Mouse (Mus musculus): ENCODE measurements around the gene Olfr1252. TPM values are rescaled to one million over a fixed set of nuclear protein-coding genes. Genes with fewer than 3 reads are reported as not detected.

Gene Olfr1252
- polyA plus RNA-seq (2012; rRNA removed; ENCODE audit: low replicate concordance), result not detected in 2 replicates

DNA sequence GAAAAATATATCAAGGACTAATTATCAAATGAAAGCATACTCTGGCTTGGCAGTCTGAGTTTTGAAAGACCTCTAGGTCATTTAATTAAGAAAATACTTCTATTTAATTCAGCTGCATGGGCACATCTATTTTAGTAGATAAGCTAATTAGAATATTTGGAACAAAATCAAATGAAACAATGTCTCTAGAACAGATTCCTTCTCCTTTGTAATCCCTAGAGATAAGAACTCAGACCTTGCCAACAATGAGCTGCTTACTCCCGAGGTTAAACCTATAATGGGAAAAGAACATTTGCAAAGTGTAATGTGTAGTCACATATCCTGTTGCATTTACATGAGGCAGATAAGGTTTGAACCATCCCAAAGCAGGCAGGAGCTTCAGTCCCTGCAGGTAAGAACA is at the start of gene Olfr1252:
Olfr1252 (minus strand) TSS at position 101 of the 400 bp plus-strand sequence.

DNA sequence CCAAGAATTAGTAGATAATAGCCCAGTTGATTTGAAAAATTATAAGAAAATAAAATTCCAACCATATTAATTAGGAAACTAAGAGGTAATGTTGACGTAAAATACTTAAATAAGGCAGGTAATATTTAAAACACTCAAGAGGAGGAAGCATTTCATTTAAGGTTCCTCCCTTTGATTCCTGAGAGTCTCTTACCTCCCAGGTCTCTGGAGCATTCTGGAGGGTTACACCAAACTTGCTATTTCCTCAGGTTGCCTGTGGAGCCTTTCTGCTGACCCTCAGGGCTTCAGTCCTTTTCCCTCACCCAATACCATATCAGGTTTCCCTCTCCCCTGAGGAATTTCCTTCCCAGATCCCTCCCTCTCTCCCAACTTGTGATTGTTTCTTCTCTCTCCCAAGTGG is 32.2 kb upstream of the Olfr1252 start, which contains the start of gene Olfr1253:
Olfr1253 (minus strand) TSS at position 101 of the 400 bp plus-strand sequence.

DNA sequence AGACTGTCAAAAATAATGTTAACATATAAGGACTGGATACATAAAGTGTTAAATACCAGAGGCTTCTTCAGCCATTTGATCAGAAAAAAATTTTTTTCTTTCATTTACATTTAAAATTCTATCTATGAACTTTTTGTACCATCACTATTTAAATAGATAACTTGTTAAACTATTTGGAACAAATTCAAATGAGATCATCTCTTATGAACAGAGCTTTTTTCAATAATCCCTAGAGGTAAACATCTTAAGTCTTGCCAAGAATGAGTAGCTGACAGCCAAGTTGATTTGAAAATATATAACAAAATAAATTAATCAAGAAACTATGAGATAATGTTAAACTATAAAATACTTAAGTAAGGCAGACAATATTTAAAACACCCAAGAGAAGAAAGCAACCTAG is 53.0 kb downstream of the Olfr1252 start, which contains the start of gene Olfr1251:
Olfr1251 (minus strand) TSS at position 101 of the 400 bp plus-strand sequence.

Other genes starting within 250 kb of the Olfr1252 start
- gene Olfr1241, start 237.9 kb downstream of the Olfr1252 start, polyA plus RNA-seq (2012; rRNA removed; ENCODE audit: low replicate concordance), result not detected in 2 replicates
- gene Olfr1242, start 226.7 kb downstream of the Olfr1252 start, polyA plus RNA-seq (2012; rRNA removed; ENCODE audit: low replicate concordance), result not detected in 2 replicates
- gene Olfr1243, start 193.5 kb downstream of the Olfr1252 start, polyA plus RNA-seq (2012; rRNA removed; ENCODE audit: low replicate concordance), result not detected in 2 replicates
- not detected in 2 replicates for gene Olfr1245, start 146.6 kb downstream of the Olfr1252 start, polyA plus RNA-seq (2012; rRNA removed; ENCODE audit: low replicate concordance)
- gene Olfr1246, start 131.9 kb downstream of the Olfr1252 start, polyA plus RNA-seq (2012; rRNA removed; ENCODE audit: low replicate concordance), result not detected in 2 replicates
- not detected in 2 replicates for gene Olfr1247, start 110.9 kb downstream of the Olfr1252 start, polyA plus RNA-seq (2012; rRNA removed; ENCODE audit: low replicate concordance)
- not detected in 2 replicates for gene Olfr1248, start 106.8 kb downstream of the Olfr1252 start, polyA plus RNA-seq (2012; rRNA removed; ENCODE audit: low replicate concordance)
- not detected in 2 replicates for gene Olfr1249, start 90.0 kb downstream of the Olfr1252 start, polyA plus RNA-seq (2012; rRNA removed; ENCODE audit: low replicate concordance)
- not detected in 2 replicates for gene Olfr1250, start 63.5 kb downstream of the Olfr1252 start, polyA plus RNA-seq (2012; rRNA removed; ENCODE audit: low replicate concordance)
- not detected in 2 replicates for gene Olfr1251, start 53.1 kb downstream of the Olfr1252 start, polyA plus RNA-seq (2012; rRNA removed; ENCODE audit: low replicate concordance)
- not detected in 2 replicates for gene Olfr1253, start 32.1 kb upstream of the Olfr1252 start, polyA plus RNA-seq (2012; rRNA removed; ENCODE audit: low replicate concordance)
- gene Olfr1254, start 68.6 kb upstream of the Olfr1252 start, polyA plus RNA-seq (2012; rRNA removed; ENCODE audit: low replicate concordance), result not detected in 2 replicates
- not detected in 2 replicates for gene Olfr1255, start 87.0 kb upstream of the Olfr1252 start, polyA plus RNA-seq (2012; rRNA removed; ENCODE audit: low replicate concordance)
- not detected in 2 replicates for gene Olfr1256, start 116.5 kb upstream of the Olfr1252 start, polyA plus RNA-seq (2012; rRNA removed; ENCODE audit: low replicate concordance)
- gene Olfr48, start 123.2 kb upstream of the Olfr1252 start, polyA plus RNA-seq (2012; rRNA removed; ENCODE audit: low replicate concordance), result not detected in 2 replicates
- not detected in 2 replicates for gene Olfr1257, start 153.4 kb upstream of the Olfr1252 start, polyA plus RNA-seq (2012; rRNA removed; ENCODE audit: low replicate concordance)
- not detected in 2 replicates for gene Olfr1258, start 202.3 kb upstream of the Olfr1252 start, polyA plus RNA-seq (2012; rRNA removed; ENCODE audit: low replicate concordance)
- gene Olfr1259, start 223.7 kb upstream of the Olfr1252 start, polyA plus RNA-seq (2012; rRNA removed; ENCODE audit: low replicate concordance), result not detected in 2 replicates
- not detected in 2 replicates for gene Olfr1260, start 249.3 kb upstream of the Olfr1252 start, polyA plus RNA-seq (2012; rRNA removed; ENCODE audit: low replicate concordance)